Mouse (Mus musculus): ENCODE data around the gene Gm20821. TPM values are rescaled to one million over a fixed set of nuclear protein-coding genes. Genes with fewer than 3 reads are reported as not detected.
"Not testable (repeated sequence)": the region's sequence is repeated elsewhere in the genome, so short reads cannot be mapped to it uniquely, and the experiment has no call there.

Gene Gm20821
- not detected in 2 replicates for polyA plus RNA-seq (2015; fragmentation: Nextera tagmentation; extraction: Ambion mirVana)

- H3K27ac ChIP-seq (ENCODE audit: low read length); H3K4me1 ChIP-seq (ENCODE audit: insufficient read depth, low read length); H3K27me3 ChIP-seq (ENCODE audit: insufficient read depth, low read length); H3K4me2 ChIP-seq (replicated peaks; ENCODE audit: low read depth, low read length); ATAC-seq (ENCODE audit: low FRiP score, low TSS enrichment); H3K36me3 ChIP-seq (ENCODE audit: insufficient read depth, low read length); H3K9ac ChIP-seq (replicated peaks; ENCODE audit: low read length); H3K9me3 ChIP-seq (ENCODE audit: low read length); H3K4me3 ChIP-seq (ENCODE audit: low read length): not testable (repeated sequence)
- 57% methylated on average over 1 of the region's 2 CpGs for WGBS
These were observed at the start of gene Gm20821 for GRCm38 (mm10) chrY:9781504-9781903. Gene Gm20821, plus strand, starts transcription at chrY:9781804.

All from kidney, embryonic 16.5 days (tissue).